Mouse (Mus musculus): ENCODE measurements around the gene Mis12.

The Mis12 gene

GRCm38 (mm10) chr11:71019201-71020068, at the start of gene Mis12, which contains the start of gene Derl2:
TSS of gene Mis12 (plus strand) at chr11:71019611.
TSS of gene Derl2 (minus strand) at chr11:71019841.
- in situ Hi-C loops (cut with MboI): no loop called here

DNA sequence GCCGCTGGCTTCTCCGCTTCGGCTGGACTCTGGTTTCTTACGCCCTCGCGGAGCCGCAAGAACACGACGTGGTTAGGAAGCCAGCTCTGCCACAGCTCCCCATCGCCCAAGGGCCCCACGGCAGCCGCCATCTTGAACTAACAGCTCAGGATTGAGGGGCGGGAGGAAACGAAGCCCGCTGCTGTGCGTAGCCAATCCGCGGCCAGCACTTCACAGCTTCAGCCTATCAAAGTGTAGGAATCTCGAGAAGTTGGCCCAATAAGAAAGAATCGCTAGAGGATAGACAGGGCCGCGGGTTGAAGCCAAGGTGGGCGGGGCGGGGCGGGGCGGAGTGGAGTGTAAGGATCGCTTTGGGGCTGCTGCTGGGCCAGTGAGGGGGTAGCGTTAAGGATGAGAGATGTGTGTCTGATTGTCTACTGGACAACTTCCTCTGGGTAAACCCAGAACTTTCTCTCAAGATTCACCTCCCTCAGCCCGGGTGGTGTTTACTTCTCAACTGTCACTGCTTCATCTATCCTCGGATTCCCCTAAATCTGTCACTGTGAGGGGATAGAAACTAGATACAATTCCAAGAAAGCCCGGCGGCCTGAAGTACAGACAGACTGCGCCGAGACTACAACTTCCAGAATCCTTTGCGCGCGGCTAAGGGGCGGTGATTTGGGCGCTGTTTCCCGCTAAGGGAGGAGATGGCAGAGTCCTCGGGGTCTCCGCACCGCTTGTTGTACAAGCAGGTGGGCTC, 49.4 kb upstream of the Mis12 start, which contains the start of the genes Nup88 and Rpain:
Gene Nup88 (minus strand): TSS at position 153 of the 739 bp plus-strand sequence.
Gene Rpain (plus strand): TSS at position 393 of the 739 bp plus-strand sequence.
- in situ Hi-C loops (cut with MboI): no loop called here

- in situ Hi-C loops (cut with MboI): no loop called here
These were observed 48.6 kb upstream of the Mis12 start for GRCm38 (mm10) chr11:70970560-70971540.

DNA sequence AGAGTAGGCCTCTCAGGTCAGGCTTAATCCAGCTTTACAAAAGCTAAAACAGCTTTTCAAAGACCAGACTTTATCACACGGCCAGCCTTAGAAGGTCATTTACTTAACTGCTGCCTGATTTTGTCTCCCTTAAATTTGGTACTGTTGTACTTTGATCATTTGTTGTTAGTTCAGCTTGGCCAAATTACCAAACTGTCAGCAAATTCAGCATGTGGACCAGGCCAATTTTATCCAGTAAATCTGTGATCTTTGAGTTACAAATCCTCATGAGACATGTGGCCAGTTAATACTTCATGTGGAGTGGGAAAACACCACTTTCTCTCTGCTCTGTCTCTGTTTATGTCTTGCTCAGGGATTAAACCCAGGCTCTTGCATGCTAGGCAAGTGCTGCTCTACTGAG, 46.8 kb upstream of the Mis12 start:
- in situ Hi-C loops (cut with MboI): no loop called here

GRCm38 (mm10) chr11:70973947-70974346, 45.5 kb upstream of the Mis12 start:
- in situ Hi-C loops (cut with MboI): no loop called here

DNA sequence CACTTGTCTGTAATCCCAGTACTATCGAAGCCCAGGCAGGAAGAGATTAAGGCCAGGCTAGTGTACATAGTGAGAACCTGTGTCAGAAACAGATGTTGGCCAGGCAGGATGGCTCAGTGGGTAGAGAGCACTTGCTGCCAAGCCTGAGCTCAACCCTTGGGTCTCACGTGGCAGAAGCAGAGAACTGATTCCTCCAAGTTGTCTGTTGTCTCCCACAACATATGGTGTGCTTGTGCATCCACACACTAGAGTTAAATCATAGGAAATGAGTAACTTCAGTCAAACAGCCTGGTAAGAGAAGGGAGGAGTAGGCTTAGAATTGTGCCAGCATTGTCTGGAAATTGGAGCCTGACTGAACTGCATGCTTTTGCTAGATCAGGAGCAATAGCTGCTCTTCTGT, 44.2 kb upstream of the Mis12 start:
- in situ Hi-C loops (cut with MboI): no loop called here

DNA sequence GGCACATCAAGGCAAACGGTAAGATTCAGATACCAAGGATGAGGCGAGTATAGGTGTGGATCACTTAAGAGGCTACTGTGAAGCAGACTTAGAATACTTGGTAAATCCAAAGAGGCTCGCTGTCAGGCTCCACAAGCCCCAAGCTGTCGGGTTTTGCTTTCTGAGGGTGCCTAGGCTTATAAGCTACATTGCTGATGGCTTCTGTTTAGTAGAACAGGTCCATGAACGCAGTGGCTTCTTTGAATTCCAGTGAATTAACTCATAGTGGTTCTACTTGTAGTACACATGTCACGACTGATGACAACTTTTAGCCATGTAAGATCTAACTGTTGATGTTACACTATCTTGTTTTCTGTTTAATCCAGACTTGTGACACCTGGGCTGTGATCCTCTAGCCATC, 42.1 kb upstream of the Mis12 start:
- in situ Hi-C loops (cut with MboI): no loop called here

DNA sequence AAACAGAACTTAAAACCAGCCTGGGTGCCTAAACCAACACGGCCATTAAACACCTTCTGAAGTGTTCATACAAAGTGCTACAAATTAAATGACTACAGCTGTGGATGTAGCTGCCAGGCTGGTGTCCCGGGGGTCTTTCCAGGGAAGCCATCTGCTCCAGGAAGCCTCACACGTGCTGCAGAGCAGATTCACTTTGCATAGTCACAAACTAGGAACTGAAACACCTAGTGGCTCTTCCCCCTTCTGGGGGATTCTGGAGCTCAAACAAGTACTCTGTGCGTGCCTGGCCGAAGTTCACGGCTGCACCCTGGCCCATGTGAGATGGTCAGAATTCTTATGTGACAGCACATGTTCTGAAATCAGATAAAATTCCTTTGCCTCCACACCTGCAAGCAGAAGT, 39.2 kb upstream of the Mis12 start:
- in situ Hi-C loops (cut with MboI): no loop called here

GRCm38 (mm10) chr11:70980751-70981510, 38.5 kb upstream of the Mis12 start:
- in situ Hi-C loops (cut with MboI): no loop called here

- in situ Hi-C loops (cut with MboI): no loop called here
These were observed 37.4 kb upstream of the Mis12 start for GRCm38 (mm10) chr11:70982030-70982429.

DNA sequence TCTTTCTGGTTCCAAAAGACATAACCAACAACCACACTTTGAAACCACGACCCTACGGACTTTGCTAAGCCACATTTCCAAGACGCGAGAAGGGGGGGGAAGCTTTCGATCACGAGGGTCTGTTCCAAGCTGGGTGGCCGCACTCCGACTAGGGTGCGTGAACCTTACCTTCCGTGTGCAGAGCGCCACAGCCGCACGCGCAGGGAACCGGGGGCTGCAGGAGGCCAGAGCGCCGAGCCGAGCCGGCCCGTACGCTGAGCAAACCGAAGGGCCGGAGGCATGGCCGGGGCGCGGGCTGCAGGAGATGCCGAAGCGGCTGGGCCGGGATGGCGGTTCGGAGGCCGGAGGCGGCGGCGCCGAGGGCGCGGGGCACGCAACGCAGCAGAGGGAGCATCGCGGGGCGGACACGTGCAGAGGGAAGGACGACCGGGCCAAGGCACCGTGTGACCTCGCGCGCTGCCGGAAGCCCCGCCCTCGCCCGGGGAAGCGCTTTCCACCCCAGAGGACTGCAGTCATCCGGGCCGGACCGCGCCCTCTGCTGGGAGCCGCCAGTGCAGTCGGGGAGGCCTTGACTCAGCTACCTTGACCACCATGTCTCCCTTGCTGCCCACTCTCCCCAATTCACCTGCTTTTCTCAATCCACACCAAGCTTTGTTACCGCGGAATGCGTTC, 36.7 kb upstream of the Mis12 start, which contains the start of gene C1qbp:
Gene C1qbp (minus strand): TSS at position 470 of the 672 bp plus-strand sequence.
- in situ Hi-C loops (cut with MboI): no loop called here

GRCm38 (mm10) chr11:71001167-71001566, 18.2 kb upstream of the Mis12 start:
- in situ Hi-C loops (cut with MboI): no loop called here

- in situ Hi-C loops (cut with MboI): no loop called here
These were observed 15.6 kb upstream of the Mis12 start for GRCm38 (mm10) chr11:71003611-71004315.

GRCm38 (mm10) chr11:71004316-71004773, 15.1 kb upstream of the Mis12 start, which contains the start of gene Dhx33:
TSS of gene Dhx33 (minus strand) at chr11:71004437.
- in situ Hi-C loops (cut with MboI): no loop called here

DNA sequence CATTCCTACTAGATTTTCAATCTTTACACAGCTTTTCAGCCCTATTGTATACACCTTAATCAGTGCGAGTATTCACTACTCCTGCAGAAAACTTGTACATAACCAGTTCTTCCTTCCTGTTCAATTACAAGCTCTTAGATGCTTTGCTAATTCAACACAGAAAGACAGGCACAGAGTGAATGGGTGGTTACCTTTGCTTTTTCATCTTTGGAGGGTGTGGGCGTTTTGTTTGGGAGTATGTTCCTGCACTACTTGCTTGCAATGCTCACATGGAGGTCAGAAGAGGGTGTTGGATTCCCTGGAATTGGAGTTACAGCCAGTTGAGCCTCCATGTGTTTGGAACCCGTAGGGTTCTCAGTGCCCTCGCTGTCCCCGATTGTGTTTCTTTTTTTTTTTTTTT, 14.4 kb upstream of the Mis12 start:
- in situ Hi-C loops (cut with MboI): no loop called here

- in situ Hi-C loops (cut with MboI): no loop called here
These were observed 12.4 kb upstream of the Mis12 start for GRCm38 (mm10) chr11:71007026-71007425.

GRCm38 (mm10) chr11:71007831-71008230, 11.6 kb upstream of the Mis12 start:
- in situ Hi-C loops (cut with MboI): no loop called here

- in situ Hi-C loops (cut with MboI): no loop called here
These were observed 11.1 kb upstream of the Mis12 start for GRCm38 (mm10) chr11:71008321-71008720.

GRCm38 (mm10) chr11:71012743-71013142, 6.7 kb upstream of the Mis12 start:
- in situ Hi-C loops (cut with MboI): no loop called here
